Mouse (Mus musculus): Measurements from ENCODE around the gene Foxl1. TPM values are rescaled to one million over a fixed set of nuclear protein-coding genes. Genes with fewer than 3 reads are reported as not detected.
A peak's percentile ranks its signal among the peaks of the same experiment; 100 is the strongest.
"Not testable (repeated sequence)": the region's sequence is repeated elsewhere in the genome, so short reads cannot be mapped to it uniquely, and the experiment has no call there.

Foxl1 gene
- total RNA-seq, 2 experiments from 2014 or later: 0.29 TPM; not detected in 1

DNA sequence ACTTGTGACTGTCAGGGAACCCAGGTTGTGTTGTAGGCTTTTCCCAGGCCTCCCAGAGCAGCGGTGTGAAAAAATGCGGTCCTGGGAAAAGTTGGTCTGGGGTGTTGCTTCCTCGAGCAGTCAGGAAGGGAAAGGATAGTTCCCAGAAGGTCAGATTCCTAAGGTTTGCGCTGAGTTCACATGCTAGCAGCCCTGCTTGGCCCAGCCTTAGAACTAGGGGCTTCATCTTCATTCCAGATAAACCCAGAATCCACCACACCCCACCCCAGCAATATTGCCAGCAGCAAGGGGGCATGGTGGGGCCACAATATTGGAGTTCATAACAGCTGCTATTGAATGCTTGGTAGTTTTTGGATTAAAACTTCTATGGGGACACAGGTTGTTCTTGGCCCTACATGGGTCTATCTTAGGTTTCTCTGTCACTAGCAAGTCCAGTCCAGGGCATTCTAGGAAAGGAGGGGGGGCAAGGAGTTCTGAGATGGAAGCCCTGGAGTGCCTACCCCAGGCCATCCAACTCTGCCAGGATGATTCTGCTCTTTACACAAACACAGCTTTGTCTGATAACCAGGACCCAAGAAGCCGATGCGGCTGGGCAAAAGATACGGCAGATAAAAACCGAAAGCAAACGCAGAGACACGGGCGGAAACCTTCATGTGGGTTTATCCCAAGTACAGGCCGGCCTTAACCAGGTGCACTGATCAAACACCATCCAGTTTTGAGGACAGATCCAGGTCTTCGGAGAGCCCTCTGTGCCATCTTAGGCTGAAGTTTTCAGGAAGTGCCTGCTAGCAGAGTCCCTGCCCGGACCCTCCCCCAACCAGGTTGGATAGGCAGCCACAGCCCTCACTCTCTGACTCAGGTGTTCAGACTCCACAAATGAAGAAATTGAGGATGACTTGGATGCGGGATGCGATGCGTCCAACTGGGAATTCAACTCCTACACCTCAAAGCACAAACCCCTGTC is 7.0 kb upstream of the Foxl1 start:
- DNase-seq (ENCODE audit: low spot score in 2 of 2): no peak
- intact Hi-C loops (cut with DNase I): no loop called here

DNA sequence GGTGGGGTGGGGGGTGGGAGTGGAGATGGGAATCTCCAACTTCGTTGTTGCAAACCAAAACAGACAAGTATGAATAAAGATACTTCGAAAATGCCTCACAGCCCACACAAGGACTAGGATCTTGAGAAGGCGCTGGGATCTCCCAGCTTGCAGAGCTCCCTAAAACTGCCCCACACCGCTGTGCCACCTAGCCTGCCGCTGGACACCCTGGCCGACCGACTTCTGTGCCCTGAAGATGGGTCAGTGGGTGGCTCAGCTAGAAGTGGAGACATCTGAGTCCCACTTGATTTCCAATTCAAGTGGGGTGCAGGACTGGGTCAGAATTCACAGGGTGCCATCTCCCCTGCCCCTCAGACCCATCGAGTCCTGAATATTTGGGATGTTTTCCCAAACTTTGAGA is 6.0 kb upstream of the Foxl1 start:
- intact Hi-C loops (cut with DNase I): no loop called here
- DNase-seq (ENCODE audit: low spot score in 2 of 2): no peak

DNA sequence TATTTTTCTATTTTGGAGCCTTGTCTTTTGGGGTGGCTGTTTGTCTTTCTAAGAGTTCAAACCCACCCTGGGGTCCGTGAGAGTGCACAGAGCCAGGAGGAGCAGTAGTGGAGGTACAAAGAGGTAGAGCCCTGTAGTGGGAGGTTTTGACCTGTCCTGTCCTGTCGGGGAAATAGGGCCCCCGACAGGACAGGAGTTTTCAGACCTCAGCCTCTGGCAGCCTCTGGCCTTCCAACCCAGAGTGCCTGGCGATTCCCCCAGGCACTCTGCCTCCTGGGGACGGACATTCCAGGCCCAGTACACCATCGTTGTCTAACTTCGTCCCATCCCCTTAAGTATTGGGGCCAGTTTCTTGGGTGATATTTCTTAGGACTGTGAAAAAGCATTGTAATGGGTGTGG is 5.4 kb upstream of the Foxl1 start:
- intact Hi-C loops (cut with DNase I): no loop called here
- no peak for DNase-seq (ENCODE audit: low spot score in 2 of 2)

DNA sequence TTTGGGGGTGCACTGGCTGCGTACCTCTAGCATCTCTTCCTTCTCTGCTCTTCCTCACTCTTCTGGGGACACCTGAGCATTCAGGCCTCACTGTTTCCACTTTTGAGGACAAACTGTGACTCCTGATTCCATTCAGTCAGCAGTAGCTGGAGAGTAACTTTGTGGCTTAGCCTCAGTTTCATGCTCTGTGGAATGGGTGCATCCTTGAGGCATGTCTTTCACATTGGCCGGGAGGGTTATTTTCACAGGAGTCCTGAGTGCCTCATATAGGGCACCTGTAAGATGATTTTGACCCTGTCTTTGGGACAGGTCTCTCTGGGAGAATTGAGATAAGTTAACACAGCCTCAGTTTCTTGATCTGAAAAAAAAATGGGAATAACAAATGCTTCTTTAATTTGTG is 4.6 kb upstream of the Foxl1 start:
- intact Hi-C loops (cut with DNase I): no loop called here
- DNase-seq (ENCODE audit: low spot score in 2 of 2): no peak

DNA sequence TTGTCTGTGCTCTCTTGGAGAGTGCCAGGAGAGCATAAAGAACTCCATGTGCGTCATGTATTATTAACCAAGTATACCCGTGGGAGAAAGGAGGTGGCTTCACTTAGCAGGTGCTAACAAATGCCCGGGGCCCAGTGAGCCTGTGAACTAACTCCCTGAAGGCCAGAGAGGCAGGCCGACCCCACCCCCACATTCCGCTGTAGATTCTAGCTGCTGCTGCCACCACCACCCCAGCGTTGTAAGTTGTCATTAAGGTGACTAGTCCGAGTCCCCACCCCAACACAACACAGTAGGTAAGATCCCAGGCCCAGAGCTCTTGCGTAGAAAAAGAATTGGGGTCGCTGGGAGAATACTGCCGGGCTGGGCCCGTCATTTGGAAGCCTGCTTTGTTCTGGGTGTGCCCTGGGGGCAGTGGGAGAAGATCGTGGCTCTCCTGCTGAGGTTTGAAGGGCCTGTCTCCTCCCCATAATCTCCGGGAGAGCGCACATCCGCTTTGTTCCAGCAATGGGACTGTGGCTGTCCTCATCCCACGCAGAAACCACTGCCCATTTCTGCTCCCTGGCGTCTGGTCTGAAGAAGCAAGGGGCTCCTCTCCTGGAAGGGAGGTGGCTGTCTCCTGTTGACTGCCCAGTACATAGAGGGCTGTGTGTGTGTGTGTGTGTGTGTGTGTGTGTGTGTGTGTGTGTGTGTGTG is 3.0 kb upstream of the Foxl1 start:
- DNase-seq (ENCODE audit: low spot score in 2 of 2): no peak
- intact Hi-C loops (cut with DNase I): loop anchor here (5.0 kb wide), 1 partner anchor 268 kb away; no protein-coding TSS in a partner anchor

DNA sequence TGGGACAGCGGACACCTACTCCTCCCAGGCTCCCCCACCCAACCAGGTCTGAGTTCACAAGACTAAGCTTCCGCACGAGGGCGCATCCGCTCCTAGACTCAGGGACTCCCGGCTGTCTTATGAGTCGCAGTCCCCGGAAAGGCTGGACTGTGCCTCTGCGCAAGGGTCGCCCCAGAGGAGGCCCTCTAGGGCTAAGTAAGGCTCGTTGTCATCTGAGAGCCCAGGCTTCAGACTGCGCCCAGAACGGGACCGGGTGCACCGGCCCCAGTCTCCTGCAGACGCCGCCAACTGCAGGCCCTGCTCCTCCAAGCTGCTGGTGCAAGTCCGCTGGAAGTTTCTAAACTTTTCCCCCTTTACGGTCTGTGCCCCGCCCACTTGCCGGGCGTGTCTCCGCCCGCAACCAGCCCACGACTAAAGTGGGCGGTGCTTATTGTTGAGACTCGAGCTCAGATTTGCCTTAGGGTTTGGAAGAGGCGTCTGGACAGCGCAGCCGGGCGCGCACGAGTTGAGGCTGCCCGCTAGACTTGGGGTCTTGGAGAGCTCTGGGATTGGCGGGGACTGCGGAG is 2.3 kb upstream of the Foxl1 start:
- intact Hi-C loops (cut with DNase I): loop anchor here (5.0 kb wide), 1 partner anchor 267 kb away; no protein-coding TSS in a partner anchor
- DNase-seq (ENCODE audit: low spot score in 2 of 2): peak in 1 of 2 experiments; percentile 27

DNA sequence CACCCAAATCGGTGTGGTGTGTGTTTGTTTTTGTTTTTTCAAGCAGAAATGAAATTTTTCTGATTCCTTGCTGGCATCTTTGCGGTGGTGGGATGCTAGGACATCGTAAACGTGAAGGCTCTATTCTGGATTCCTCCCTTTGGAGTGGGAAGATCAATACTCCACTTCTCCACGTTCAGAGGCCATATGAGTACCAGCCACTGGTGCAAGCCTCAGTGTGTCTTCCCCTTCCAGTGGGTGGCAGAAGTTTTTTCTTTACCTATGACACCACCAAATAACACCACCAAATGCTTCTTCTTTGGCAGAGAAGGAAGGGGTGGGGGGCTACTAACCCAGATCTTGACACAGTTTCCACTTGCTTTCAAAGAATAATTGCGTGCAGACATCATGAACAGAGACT is 1.5 kb upstream of the Foxl1 start:
- intact Hi-C loops (cut with DNase I): loop anchor here (5.0 kb wide), 1 partner anchor 266 kb away; no protein-coding TSS in a partner anchor
- DNase-seq (ENCODE audit: low spot score in 2 of 2): no peak

DNA sequence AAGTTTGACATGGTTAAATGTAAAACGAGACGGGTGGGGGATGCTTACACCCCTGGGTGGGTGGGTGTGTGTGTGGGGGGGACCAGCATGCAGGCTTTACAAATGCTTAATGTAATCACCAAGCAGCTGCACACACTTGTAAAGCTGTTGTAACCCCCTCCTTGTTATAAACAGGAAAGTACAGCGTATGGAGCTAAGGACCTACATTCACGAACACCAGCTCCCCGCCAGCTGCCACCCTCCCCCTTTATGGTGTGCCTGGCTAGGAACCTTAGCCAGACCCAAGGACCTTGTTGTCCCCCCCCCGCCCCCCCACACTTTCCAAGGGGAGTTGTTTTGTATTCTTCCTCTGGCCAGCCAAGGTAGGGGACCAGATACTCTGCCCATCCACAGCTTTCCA is 1.0 kb upstream of the Foxl1 start:
- intact Hi-C loops (cut with DNase I): loop anchor here (5.0 kb wide), 1 partner anchor 266 kb away; no protein-coding TSS in a partner anchor
- DNase-seq (ENCODE audit: low spot score in 2 of 2): no peak

DNA sequence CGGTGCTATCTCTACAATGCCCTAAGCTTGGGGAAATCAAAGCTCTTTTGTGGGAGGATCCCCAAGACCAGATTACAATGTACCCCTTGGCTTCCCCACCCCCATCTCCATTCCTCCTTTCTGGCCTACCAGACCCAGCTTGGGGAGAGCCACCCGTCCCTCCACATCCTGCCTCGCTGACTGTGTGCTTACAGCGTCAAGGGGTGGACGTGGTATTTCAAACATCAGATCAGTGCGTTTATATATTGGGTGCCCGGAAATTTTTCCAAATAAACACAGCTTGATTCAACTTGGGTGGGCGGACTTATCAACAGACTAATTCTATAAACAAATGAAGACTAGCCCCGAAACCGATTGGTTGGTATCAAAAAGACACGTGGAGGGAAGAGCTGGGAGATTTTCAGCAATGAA is 444 bp upstream of the Foxl1 start:
- DNase-seq (ENCODE audit: low spot score in 2 of 2): no peak
- intact Hi-C loops (cut with DNase I): loop anchor here (5.0 kb wide), 1 partner anchor 265 kb away; no protein-coding TSS in a partner anchor

DNA sequence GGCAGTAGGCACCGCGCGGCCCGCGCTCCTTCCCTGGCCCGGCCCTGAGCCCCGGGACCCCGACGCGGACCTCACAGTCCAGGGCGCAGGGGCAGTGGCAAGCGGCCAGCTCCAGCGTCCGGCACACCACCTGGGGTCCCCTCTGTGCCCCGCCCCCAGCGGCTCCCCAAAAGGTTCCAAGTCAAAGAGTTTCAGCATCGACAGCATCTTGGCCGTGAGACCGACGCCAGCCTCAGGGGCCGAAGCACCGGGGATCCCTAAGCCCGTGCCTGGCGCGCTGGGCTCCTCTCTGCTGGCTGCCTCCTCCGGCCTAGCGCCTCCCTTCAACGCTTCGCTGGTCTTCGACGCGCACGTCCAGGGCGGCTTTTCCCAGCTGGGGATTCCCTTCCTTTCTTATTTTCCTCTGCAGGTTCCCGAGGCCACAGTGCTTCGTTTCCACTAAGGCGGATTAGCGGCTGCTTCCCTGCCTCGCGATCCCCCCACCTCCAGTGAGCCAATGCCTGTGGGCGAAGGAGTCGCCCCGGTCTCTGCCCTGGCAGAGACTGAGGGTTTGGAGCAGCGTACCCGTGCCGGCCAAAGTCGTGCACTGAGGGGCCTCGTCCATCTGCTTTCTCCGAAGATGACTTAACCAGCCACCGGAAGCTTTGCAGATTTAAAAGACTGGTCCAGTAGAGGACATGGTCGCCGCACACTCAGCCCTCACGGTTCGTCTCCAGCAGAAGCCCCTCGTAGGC is 958 bp downstream of the Foxl1 start:
- intact Hi-C loops (cut with DNase I): loop anchor here (5.0 kb wide), 1 partner anchor 264 kb away; no protein-coding TSS in a partner anchor
- DNase-seq (ENCODE audit: low spot score in 2 of 2): no peak

DNA sequence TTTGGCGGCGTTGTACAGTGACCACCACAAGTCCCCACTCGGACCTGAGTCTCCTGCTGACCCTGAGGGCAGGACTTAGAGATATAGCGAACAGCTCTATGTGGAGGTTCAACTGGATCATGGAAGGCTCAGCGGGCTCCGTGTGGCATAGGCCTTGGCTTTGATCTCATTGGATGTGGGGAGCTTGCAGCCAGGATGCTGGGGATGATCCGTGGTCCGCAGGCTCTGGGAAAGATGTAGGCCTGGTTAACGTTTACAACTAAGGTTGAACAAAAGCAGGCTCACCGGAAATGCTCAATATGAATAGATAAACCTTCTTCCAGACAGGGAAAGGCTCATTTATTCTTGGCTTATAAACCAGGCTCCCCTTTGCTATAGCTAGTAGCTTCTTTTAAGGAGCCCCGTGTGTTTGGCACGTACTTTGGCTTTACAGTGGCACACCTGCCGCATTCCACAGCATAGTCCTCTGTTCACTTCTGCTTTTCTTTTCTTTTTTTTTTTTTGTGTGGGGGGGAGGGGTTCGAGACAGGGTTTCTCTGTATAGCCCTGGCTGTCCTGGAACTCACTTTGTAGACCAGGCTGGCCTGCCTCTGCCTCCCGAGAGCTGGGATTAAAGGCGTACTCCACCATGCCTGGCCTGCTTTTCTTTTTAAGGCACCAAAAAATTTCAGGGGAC is 1.7 kb downstream of the Foxl1 start:
- DNase-seq (ENCODE audit: low spot score in 2 of 2): no peak
- intact Hi-C loops (cut with DNase I): loop anchor here (5.0 kb wide), 1 partner anchor 263 kb away; no protein-coding TSS in a partner anchor

DNA sequence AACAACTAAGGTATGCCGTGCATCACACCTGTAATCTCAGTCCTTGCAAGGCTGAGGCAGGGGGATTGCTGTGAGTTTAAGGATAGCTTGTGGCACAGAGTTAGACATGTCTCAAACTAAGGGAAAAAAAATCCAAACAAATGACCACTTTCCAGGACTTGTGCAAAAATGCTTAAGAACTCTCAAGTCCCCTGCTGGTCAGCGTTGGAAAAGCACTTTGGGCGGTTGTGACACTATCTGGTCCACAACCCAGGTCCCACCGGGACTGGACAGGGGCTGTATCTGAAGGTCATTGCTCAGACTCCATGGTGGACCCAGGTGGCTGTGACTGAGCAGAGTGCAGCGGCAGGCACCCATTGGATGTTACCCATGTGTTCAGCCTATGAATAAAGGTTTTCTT is 2.8 kb downstream of the Foxl1 start:
- DNase-seq (ENCODE audit: low spot score in 2 of 2): no peak
- intact Hi-C loops (cut with DNase I): no loop called here

DNA sequence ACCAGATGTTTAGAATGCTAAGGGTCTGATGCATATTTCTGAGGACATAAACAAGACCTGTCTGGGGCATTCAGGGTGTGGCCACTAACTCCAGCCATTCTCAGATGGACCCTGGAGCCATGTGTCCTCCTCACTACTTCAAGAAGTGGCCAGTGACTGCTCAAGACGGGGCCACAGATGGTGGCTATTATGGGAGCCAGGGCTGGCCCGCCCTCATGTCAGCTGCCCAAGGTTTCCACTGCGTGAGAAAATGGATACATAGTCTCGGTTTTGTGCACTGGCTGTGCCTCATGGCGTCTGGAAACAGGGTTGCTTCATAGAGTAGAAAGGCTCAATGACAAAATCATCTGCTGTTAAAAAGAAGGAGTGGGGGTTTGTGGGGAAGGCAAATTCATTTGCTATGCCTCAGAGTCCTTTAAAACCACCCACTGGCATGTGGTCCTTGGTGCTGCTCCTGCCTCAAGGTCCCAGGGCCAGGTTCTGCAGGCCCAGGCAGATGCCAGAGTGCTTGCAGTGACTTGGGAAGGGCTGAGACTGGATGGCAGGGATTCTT is 5.3 kb downstream of the Foxl1 start:
- no peak for DNase-seq (ENCODE audit: low spot score in 2 of 2)
- intact Hi-C loops (cut with DNase I): no loop called here

DNA sequence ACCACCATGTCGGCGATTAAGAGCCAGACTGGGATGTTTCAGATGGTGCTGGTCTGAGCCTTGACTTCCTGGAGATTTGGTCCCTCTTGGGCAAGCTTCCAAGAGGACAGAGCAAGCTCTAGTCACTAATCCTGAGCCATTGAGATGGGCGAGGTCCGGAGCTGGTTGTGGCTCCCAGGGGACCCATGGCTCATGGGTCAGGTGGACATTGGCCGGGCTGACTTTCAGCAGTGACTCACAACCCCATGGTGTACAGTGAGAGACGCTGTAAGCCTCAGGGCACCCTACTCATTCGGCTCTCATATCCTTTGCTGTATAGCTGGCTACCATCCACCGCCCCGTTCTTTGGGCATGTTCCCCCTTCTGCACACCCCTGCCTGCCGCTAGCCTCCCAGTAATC is 6.4 kb downstream of the Foxl1 start:
- no peak for DNase-seq (ENCODE audit: low spot score in 2 of 2)
- intact Hi-C loops (cut with DNase I): no loop called here

DNA sequence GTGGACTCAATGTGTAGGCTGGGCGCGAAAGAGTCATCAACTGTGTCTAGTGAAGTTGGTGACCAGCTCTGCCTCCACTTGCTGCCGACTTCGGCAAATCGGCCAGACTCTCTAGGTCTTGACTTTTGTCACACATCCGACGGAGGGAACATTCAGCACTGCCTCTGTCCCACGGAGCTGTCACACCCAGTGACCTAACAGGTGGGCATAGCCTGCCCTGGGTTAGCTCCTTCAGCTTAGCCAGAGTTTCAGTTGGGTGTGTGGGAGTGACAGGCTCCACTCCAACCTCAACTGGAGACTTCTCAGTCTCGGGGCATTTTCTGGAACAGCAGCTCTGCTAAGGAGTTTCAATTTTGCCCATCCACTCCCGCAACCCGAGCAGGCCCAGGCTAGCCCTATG is 6.8 kb downstream of the Foxl1 start:
- no peak for DNase-seq (ENCODE audit: low spot score in 2 of 2)
- intact Hi-C loops (cut with DNase I): no loop called here

DNA sequence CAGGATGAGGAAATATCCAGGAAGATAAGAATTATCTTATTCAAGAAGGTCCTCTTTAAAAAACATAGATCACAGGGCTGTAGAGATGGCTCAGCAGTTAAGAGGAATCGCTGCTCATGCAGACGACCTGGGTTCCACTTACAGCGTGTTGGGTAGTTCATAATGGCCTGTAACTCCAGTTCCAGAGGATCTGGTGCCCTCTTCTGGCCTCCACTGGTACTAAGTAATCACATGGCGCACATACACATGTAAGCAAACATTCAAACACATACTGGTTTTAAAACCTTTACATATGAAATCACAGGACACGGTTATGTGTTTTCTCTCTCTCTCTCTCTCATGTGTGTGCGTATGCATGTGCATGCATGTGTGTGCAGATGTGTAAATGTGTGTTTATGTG is 9.1 kb downstream of the Foxl1 start:
- intact Hi-C loops (cut with DNase I): no loop called here
- no peak for DNase-seq (ENCODE audit: low spot score in 2 of 2)

DNA sequence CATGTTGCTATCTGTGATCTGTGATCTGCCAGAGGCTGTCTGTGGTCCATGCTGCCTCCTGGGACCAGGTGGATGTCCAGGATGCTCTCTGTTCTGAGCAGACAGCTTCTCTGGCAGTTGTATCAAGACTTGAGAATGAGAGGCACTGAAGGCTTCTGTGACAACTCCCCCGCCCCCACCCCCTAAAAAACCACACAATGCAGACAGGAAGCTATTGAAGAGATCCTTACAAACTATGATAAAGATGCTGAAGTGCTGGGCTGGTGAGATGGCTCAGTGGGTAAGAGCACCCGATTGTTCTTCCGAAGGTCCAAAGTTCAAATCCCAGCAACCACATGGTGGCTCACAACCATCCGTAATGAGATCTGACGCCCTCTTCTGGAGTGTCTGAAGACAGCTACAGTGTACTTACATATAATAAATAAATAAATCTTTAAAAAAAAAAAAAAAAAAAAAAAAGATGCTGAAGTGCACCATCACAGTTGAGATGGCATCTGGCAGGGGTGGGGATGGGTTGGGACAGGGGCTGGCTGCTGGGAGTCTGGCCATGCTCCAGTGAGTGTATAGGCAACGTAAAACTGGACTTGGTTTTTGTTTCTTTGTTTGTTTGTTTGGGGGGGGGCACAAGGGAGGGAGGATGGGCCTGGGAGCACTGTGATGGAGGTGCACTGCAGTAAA is 17.9 kb downstream of the Foxl1 start:
- intact Hi-C loops (cut with DNase I); DNase-seq (ENCODE audit: low spot score in 2 of 2): not testable (repeated sequence)

DNA sequence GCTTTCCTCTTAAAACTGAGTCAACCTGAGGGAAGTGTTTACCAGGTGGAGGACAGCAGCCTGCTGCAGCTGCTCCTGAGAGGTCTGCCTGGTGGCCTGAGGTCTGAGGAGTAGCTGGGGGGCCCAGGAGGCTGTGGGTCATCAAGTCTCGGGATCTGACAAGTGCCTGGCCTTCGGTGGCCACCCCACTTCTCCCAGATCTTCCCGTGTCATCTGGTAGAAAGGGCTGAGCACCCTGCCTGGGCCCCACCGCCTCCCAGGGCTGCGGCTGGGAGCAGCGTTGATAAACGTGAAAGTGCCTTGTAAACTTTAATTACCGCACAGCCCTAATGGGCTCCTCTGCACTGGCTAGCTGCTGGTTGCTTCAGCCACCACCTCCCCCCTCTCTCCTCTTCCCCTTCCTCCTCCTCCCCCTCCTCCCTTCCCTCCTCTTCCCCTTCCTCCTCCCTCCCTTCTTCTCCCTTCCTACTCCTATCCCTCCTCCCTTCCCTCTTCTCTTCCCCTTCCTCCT is 20.9 kb downstream of the Foxl1 start:
- no peak for DNase-seq (ENCODE audit: low spot score in 2 of 2)
- intact Hi-C loops (cut with DNase I): no loop called here

Measured in left cerebral cortex, postnatal 36 days (tissue).